Mouse (Mus musculus): Measurements from ENCODE around the gene Gpatch2.

DNA sequence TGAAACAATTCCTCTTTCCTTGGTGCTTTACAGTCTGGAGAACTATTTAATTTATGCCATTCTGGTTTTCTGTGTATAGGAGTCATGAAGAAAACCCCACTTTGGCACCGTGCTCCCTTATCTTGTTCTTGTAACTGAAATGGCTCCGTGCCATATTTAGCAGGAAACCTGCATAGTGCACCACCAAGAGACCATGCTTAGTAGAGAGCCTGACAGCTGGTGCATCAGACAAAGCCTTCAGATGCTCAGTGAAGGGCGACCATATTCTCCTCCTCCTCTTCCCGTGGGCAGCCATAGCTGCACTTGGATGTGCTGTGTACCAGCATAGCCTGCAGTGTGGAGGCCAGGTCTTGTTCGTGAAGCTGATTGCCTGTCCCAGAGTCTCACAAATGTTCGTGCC lies 67.5 kb downstream of the Gpatch2 start:
- TF ChIP-seq CTCF (IDR thresholded peaks at IDR 0.05; ENCODE audit: insufficient read depth, low read length) (no peak), POLR2A (IDR thresholded peaks at IDR 0.05; ENCODE audit: borderline replicate concordance, extremely low read depth, low read depth, low read length) (no peak)

Data from lung, adult 2 months (tissue).